Mouse (Mus musculus): Measurements from ENCODE around the gene Tbx3. TPM values are rescaled to one million over a fixed set of nuclear protein-coding genes. Genes with fewer than 3 reads are reported as not detected.

Gene Tbx3
- 30.5 and 47.9 TPM in 2 replicates for total RNA-seq (2012; rRNA removed)

DNA sequence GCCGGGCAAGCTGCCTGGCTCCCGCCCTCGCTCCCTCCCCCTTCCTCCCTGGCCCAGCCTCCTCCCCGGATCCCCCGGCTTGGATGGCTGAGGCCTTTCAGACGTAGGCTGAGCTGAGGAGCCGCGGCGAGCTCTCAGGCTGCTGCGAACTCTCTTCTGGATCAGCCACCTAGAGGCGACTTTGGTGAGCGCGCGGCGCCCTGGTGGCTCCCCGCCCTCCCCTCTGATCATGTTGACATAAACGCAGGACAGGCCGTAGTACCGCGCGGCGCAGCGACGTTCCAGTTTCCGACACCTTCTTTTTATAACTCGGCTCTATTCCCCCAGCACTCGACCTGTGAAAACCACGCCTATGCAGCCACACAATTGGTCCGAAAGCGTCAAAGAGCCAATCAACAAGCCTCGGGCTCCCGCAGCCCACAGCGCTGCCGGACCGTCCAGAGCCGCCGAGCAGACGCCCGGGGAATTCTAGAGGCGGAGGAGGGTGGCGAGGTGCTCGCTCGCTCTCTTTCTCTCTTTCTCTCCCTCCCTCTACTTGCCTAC is at the start of gene Tbx3:
Gene Tbx3 (plus strand): TSS at position 104 of the 543 bp plus-strand sequence.
- peak; percentile 51; the same call in 1 of the 2 replicates for TF ChIP-seq HCFC1 (IDR thresholded peaks at IDR 0.05; ENCODE audit: borderline replicate concordance, insufficient read depth, low read length)
- peak; percentile 9; the same call in 1 of the 2 replicates for TF ChIP-seq ZNF384 (IDR thresholded peaks at IDR 0.05; ENCODE audit: low read depth, low read length)
- peak; percentile 38; the same call in 1 of the 2 replicates for TF ChIP-seq ZC3H11A (IDR thresholded peaks at IDR 0.05; ENCODE audit: borderline replicate concordance, low read depth, low read length)
- TF ChIP-seq MAFK (IDR thresholded peaks at IDR 0.05; ENCODE audit: insufficient read depth, low read depth, low read length), result no peak
- Histone ChIP-seq H3K4me1 (ENCODE audit: control insufficient read depth in 2 of 2, insufficient read depth in 2 of 2, low read length in 2 of 2, poor library complexity in 1 of 2) (peaks cover 5 to 9% of the 10 kb centered on the region in 2 experiments; a peak in 3 of 4 replicates), H3K4me3 (ENCODE audit: insufficient read depth in 1 of 2, low read depth in 1 of 2, low read length in 2 of 2, poor library complexity in 1 of 2, severe bottlenecking in 1 of 2) (peak within 1 kb of the TSS; percentile 62 to 86), H3K9ac (ENCODE audit: insufficient read depth, low read depth, low read length, poor library complexity, severe bottlenecking) (peak within 1 kb of the TSS; percentile 89), H3K36me3 (ENCODE audit: control insufficient read depth, insufficient read depth, low read length, poor library complexity, severe bottlenecking) (peaks cover 15% of the 10 kb centered on the region), H3K27ac (ENCODE audit: insufficient read depth, low read depth, low read length, poor library complexity, severe bottlenecking) (peak within 1 kb of the TSS; percentile 80), H3K9me3 (ENCODE audit: control insufficient read depth, insufficient read depth, low read depth, low read length) (no peaks in the 10 kb centered on the region)
- in situ Hi-C loops (cut with MboI; ENCODE audit: low sequenced_read_pairs in 2 of 2, unreplicated experiment in 2 of 2), result loop anchor here (5.0 to 25.0 kb wide), 3 partner anchors 167 to 1508 kb away; partner anchors contain the start of genes Lhx5 (in 2 of the 2), Fbxw8 (in 1 of the 2) and Hrk (in 1 of the 2)
- peak; percentile 96 for DNase-seq (ENCODE audit: low read depth, low spot score)

- Histone ChIP-seq H3K27ac (ENCODE audit: insufficient read depth, low read depth, low read length, poor library complexity, severe bottlenecking) (no peak overlapping the region), H3K9ac (ENCODE audit: insufficient read depth, low read depth, low read length, poor library complexity, severe bottlenecking) (no peak overlapping the region), H3K9me3 (ENCODE audit: control insufficient read depth, insufficient read depth, low read depth, low read length) (no peaks in the 10 kb centered on the region), H3K4me1 (ENCODE audit: control insufficient read depth in 2 of 2, insufficient read depth in 2 of 2, low read length in 2 of 2, poor library complexity in 1 of 2) (peaks cover 0 to 13% of the 10 kb centered on the region in 2 experiments; a peak in 3 of 4 replicates), H3K4me3 (ENCODE audit: insufficient read depth in 1 of 2, low read depth in 1 of 2, low read length in 2 of 2, poor library complexity in 1 of 2, severe bottlenecking in 1 of 2) (no peak overlapping the region), H3K36me3 (ENCODE audit: control insufficient read depth, insufficient read depth, low read length, poor library complexity, severe bottlenecking) (no peaks in the 10 kb centered on the region)
- TF ChIP-seq ZC3H11A (IDR thresholded peaks at IDR 0.05; ENCODE audit: borderline replicate concordance, low read depth, low read length), result no peak
- no peak for TF ChIP-seq CHD2 (IDR thresholded peaks at IDR 0.05; ENCODE audit: low read depth, low read length)
- TF ChIP-seq HCFC1 (IDR thresholded peaks at IDR 0.05; ENCODE audit: borderline replicate concordance, insufficient read depth, low read length), result no peak
- no peak for TF ChIP-seq ZNF384 (IDR thresholded peaks at IDR 0.05; ENCODE audit: low read depth, low read length)
- no peak for TF ChIP-seq MAFK (IDR thresholded peaks at IDR 0.05; ENCODE audit: insufficient read depth, low read depth, low read length)
- DNase-seq (ENCODE audit: low read depth, low spot score), result no peak
- in situ Hi-C loops (cut with MboI; ENCODE audit: low sequenced_read_pairs in 2 of 2, unreplicated experiment in 2 of 2), result no loop called here
Measured at GRCm38 (mm10) chr5:119622076-119622475, 48.4 kb upstream of the Tbx3 start.

DNA sequence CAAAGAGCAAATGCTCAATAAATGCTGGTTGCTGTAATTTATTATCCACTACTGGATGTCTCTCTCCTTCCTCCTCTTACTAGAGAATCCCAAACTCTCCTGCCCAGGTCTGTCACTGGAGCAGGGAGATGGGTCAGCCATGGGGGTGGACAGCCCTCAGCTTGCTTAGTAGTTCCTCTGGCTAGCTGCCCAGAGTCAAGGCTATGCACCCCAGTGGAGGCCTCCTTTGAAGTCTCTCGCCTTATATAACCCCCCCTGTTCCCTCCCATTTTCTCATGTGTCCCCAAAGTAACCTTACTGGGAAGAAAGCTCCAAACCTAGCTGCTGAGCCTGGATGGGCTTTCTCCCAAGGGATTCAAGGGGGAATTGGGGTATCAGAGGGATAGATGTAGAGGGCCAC is 45.9 kb upstream of the Tbx3 start:
- H3K4me3 ChIP-seq (ENCODE audit: insufficient read depth in 1 of 2, low read depth in 1 of 2, low read length in 2 of 2, poor library complexity in 1 of 2, severe bottlenecking in 1 of 2), result no peak overlapping the region
- TF ChIP-seq MAFK (IDR thresholded peaks at IDR 0.05; ENCODE audit: insufficient read depth, low read depth, low read length) (no peak), ZC3H11A (IDR thresholded peaks at IDR 0.05; ENCODE audit: borderline replicate concordance, low read depth, low read length) (no peak), CHD2 (IDR thresholded peaks at IDR 0.05; ENCODE audit: low read depth, low read length) (no peak), ZNF384 (IDR thresholded peaks at IDR 0.05; ENCODE audit: low read depth, low read length) (no peak), HCFC1 (IDR thresholded peaks at IDR 0.05; ENCODE audit: borderline replicate concordance, insufficient read depth, low read length) (no peak)
- no peaks in the 10 kb centered on the region for H3K9me3 ChIP-seq (ENCODE audit: control insufficient read depth, insufficient read depth, low read depth, low read length)
- H3K36me3 ChIP-seq (ENCODE audit: control insufficient read depth, insufficient read depth, low read length, poor library complexity, severe bottlenecking), result no peaks in the 10 kb centered on the region
- no peak overlapping the region for H3K9ac ChIP-seq (ENCODE audit: insufficient read depth, low read depth, low read length, poor library complexity, severe bottlenecking)
- DNase-seq (ENCODE audit: low read depth, low spot score), result no peak
- peaks cover 5 to 19% of the 10 kb centered on the region in 2 experiments for H3K4me1 ChIP-seq (ENCODE audit: control insufficient read depth in 2 of 2, insufficient read depth in 2 of 2, low read length in 2 of 2, poor library complexity in 1 of 2)
- in situ Hi-C loops (cut with MboI; ENCODE audit: low sequenced_read_pairs in 2 of 2, unreplicated experiment in 2 of 2), result no loop called here
- no peak overlapping the region for H3K27ac ChIP-seq (ENCODE audit: insufficient read depth, low read depth, low read length, poor library complexity, severe bottlenecking)

DNA sequence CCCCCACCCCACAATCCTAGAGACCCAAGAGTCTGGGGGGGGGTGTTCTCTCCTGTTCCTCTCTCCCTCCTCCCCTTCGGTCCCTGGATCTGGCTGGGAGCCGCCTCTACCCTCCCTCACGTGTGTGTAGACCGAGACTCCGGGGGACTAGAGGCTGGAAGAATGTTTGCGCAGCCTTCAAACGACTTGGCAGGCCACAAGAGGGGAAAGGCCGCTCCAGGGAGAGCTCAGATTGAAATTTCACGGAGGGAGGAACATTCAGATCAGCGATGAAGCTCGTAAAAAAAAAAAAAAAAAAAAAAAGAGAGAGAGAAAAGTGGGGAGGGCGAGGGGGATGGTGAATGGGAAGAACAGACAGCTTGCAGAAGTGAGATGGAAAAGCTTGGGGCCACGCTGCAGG is 44.9 kb upstream of the Tbx3 start:
- Histone ChIP-seq H3K4me1 (ENCODE audit: control insufficient read depth in 2 of 2, insufficient read depth in 2 of 2, low read length in 2 of 2, poor library complexity in 1 of 2) (peaks cover 5 to 18% of the 10 kb centered on the region in 2 experiments), H3K9me3 (ENCODE audit: control insufficient read depth, insufficient read depth, low read depth, low read length) (no peaks in the 10 kb centered on the region), H3K9ac (ENCODE audit: insufficient read depth, low read depth, low read length, poor library complexity, severe bottlenecking) (no peak overlapping the region), H3K4me3 (ENCODE audit: insufficient read depth in 1 of 2, low read depth in 1 of 2, low read length in 2 of 2, poor library complexity in 1 of 2, severe bottlenecking in 1 of 2) (no peak overlapping the region), H3K27ac (ENCODE audit: insufficient read depth, low read depth, low read length, poor library complexity, severe bottlenecking) (no peak overlapping the region), H3K36me3 (ENCODE audit: control insufficient read depth, insufficient read depth, low read length, poor library complexity, severe bottlenecking) (no peaks in the 10 kb centered on the region)
- DNase-seq (ENCODE audit: low read depth, low spot score), result no peak
- in situ Hi-C loops (cut with MboI; ENCODE audit: low sequenced_read_pairs in 2 of 2, unreplicated experiment in 2 of 2), result no loop called here
- no peak for TF ChIP-seq CHD2 (IDR thresholded peaks at IDR 0.05; ENCODE audit: low read depth, low read length)
- TF ChIP-seq ZNF384 (IDR thresholded peaks at IDR 0.05; ENCODE audit: low read depth, low read length), result peak; percentile 83
